Mouse (Mus musculus): ENCODE data around the gene Olfr624. TPM values are rescaled to one million over a fixed set of nuclear protein-coding genes. Genes with fewer than 3 reads are reported as not detected.
"Not testable (repeated sequence)": the region's sequence is repeated elsewhere in the genome, so short reads cannot be mapped to it uniquely, and the experiment has no call there.

The Olfr624 gene
- polyA plus RNA-seq (2016; fragmentation: Nextera tagmentation; extraction: Ambion mirVana) = 0.04 and 0.05 TPM in 2 replicates

GRCm38 (mm10) chr7:103671091-103671490, at the start of gene Olfr624:
Olfr624 (minus strand) TSS chr7:103671191.
- DNase-seq (ENCODE audit: low spot score) = no peak
- H3K36me3 ChIP-seq (replicated peaks) = no peaks in the 10 kb centered on the region
- H3K4me3 ChIP-seq = no peak within 1 kb of the TSS
- H3K27ac ChIP-seq (replicated peaks) = no peak within 1 kb of the TSS
- no peaks in the 10 kb centered on the region for H3K27me3 ChIP-seq (replicated peaks; ENCODE audit: low read depth, poor library complexity, severe bottlenecking)
- 96% methylated on average over 2 of the region's 2 CpGs for WGBS
- no peaks in the 10 kb centered on the region for H3K9me3 ChIP-seq
- H3K4me1 ChIP-seq = no peaks in the 10 kb centered on the region

- H3K27me3 ChIP-seq (replicated peaks; ENCODE audit: low read depth, poor library complexity, severe bottlenecking); H3K9me3 ChIP-seq; H3K4me3 ChIP-seq; DNase-seq (ENCODE audit: low spot score); H3K4me1 ChIP-seq; H3K36me3 ChIP-seq (replicated peaks); H3K27ac ChIP-seq (replicated peaks): not testable (repeated sequence)
- WGBS = 91% methylated on average over 1 of the region's 1 CpGs
Measured at GRCm38 (mm10) chr7:103716398-103716797, 45.4 kb upstream of the Olfr624 start.

GRCm38 (mm10) chr7:103714371-103714770, 43.4 kb upstream of the Olfr624 start, which contains the start of gene Olfr243:
Olfr243 (plus strand) TSS chr7:103714671.
- no peaks in the 10 kb centered on the region for H3K4me1 ChIP-seq
- peaks cover 2% of the 10 kb centered on the region; the same call in 1 of the 2 replicates for H3K9me3 ChIP-seq
- DNase-seq (ENCODE audit: low spot score) = no peak
- no peaks in the 10 kb centered on the region for H3K36me3 ChIP-seq (replicated peaks)
- H3K27ac ChIP-seq (replicated peaks) = no peak within 1 kb of the TSS
- no peaks in the 10 kb centered on the region for H3K27me3 ChIP-seq (replicated peaks; ENCODE audit: low read depth, poor library complexity, severe bottlenecking)
- H3K4me3 ChIP-seq = no peak within 1 kb of the TSS

GRCm38 (mm10) chr7:103712024-103712423, 41.0 kb upstream of the Olfr624 start:
- no peaks in the 10 kb centered on the region for H3K9me3 ChIP-seq
- H3K4me1 ChIP-seq = no peaks in the 10 kb centered on the region
- WGBS = 37% methylated on average over 2 of the region's 2 CpGs
- no peaks in the 10 kb centered on the region for H3K36me3 ChIP-seq (replicated peaks)
- DNase-seq (ENCODE audit: low spot score) = no peak
- no peaks in the 10 kb centered on the region for H3K27me3 ChIP-seq (replicated peaks; ENCODE audit: low read depth, poor library complexity, severe bottlenecking)
- H3K27ac ChIP-seq (replicated peaks) = no peak overlapping the region
- no peak overlapping the region for H3K4me3 ChIP-seq

- DNase-seq (ENCODE audit: low spot score) = no peak
- WGBS = 94% methylated on average over 4 of the region's 4 CpGs
- no peak overlapping the region for H3K4me3 ChIP-seq
- H3K36me3 ChIP-seq (replicated peaks) = no peaks in the 10 kb centered on the region
- H3K4me1 ChIP-seq = no peaks in the 10 kb centered on the region
- no peaks in the 10 kb centered on the region for H3K9me3 ChIP-seq
- no peak overlapping the region for H3K27ac ChIP-seq (replicated peaks)
- H3K27me3 ChIP-seq (replicated peaks; ENCODE audit: low read depth, poor library complexity, severe bottlenecking) = no peaks in the 10 kb centered on the region
Measured at GRCm38 (mm10) chr7:103699469-103699868, 28.5 kb upstream of the Olfr624 start.

GRCm38 (mm10) chr7:103682420-103682819, 11.4 kb upstream of the Olfr624 start, which contains the start of gene Olfr625-ps1:
Olfr625-ps1 (plus strand) TSS chr7:103682720.
- H3K27ac ChIP-seq (replicated peaks) = no peak within 1 kb of the TSS
- no peaks in the 10 kb centered on the region for H3K27me3 ChIP-seq (replicated peaks; ENCODE audit: low read depth, poor library complexity, severe bottlenecking)
- H3K9me3 ChIP-seq = no peaks in the 10 kb centered on the region

GRCm38 (mm10) chr7:103663598-103663997, 7.4 kb downstream of the Olfr624 start, which contains the start of gene Olfr623:
Olfr623 (minus strand) TSS chr7:103663698.
- Histone ChIP-seq H3K4me1 (no peaks in the 10 kb centered on the region), H3K4me3 (no peak within 1 kb of the TSS), H3K27me3 (replicated peaks; ENCODE audit: low read depth, poor library complexity, severe bottlenecking) (no peaks in the 10 kb centered on the region), H3K27ac (replicated peaks) (no peak within 1 kb of the TSS), H3K9me3 (no peaks in the 10 kb centered on the region), H3K36me3 (replicated peaks) (no peaks in the 10 kb centered on the region)
- DNase-seq (ENCODE audit: low spot score) = no peak

More at GRCm38 (mm10) chr7:103682420-103682819, 11.4 kb upstream of the Olfr624 start, which contains the start of gene Olfr625-ps1:
- Histone ChIP-seq H3K36me3 (replicated peaks) (no peaks in the 10 kb centered on the region), H3K4me1 (no peaks in the 10 kb centered on the region), H3K4me3 (no peak within 1 kb of the TSS)
- DNase-seq (ENCODE audit: low spot score) = no peak

- Histone ChIP-seq H3K4me3 (no peak overlapping the region), H3K27me3 (replicated peaks; ENCODE audit: low read depth, poor library complexity, severe bottlenecking) (no peaks in the 10 kb centered on the region), H3K4me1 (no peaks in the 10 kb centered on the region), H3K27ac (replicated peaks) (no peak overlapping the region), H3K9me3 (no peaks in the 10 kb centered on the region), H3K36me3 (replicated peaks) (no peaks in the 10 kb centered on the region)
- WGBS = 88% methylated on average over 4 of the region's 4 CpGs
- no peak for DNase-seq (ENCODE audit: low spot score)
Measured at GRCm38 (mm10) chr7:103644070-103644469, 26.9 kb downstream of the Olfr624 start.

GRCm38 (mm10) chr7:103642602-103643001, 28.4 kb downstream of the Olfr624 start, which contains the start of gene Olfr622:
Olfr622 (minus strand) TSS chr7:103642702.
- Histone ChIP-seq H3K27ac (replicated peaks) (no peak within 1 kb of the TSS), H3K36me3 (replicated peaks) (no peaks in the 10 kb centered on the region), H3K9me3 (no peaks in the 10 kb centered on the region), H3K27me3 (replicated peaks; ENCODE audit: low read depth, poor library complexity, severe bottlenecking) (no peaks in the 10 kb centered on the region), H3K4me1 (no peaks in the 10 kb centered on the region), H3K4me3 (no peak within 1 kb of the TSS)
- 76% methylated on average over 1 of the region's 1 CpGs for WGBS
- no peak for DNase-seq (ENCODE audit: low spot score)

- Histone ChIP-seq H3K4me1 (no peaks in the 10 kb centered on the region), H3K27me3 (replicated peaks; ENCODE audit: low read depth, poor library complexity, severe bottlenecking) (no peaks in the 10 kb centered on the region), H3K4me3 (no peak overlapping the region), H3K9me3 (no peaks in the 10 kb centered on the region), H3K27ac (replicated peaks) (no peak overlapping the region), H3K36me3 (replicated peaks) (no peaks in the 10 kb centered on the region)
- no peak for DNase-seq (ENCODE audit: low spot score)
Measured at GRCm38 (mm10) chr7:103636795-103637194, 34.2 kb downstream of the Olfr624 start.

Other genes starting within 250 kb of the Olfr624 start
- gene Olfr605, start 225.8 kb downstream of the Olfr624 start, polyA plus RNA-seq (2016; fragmentation: Nextera tagmentation; extraction: Ambion mirVana) = not detected in 2 replicates
- not detected in 2 replicates for gene Olfr606, start 222.1 kb downstream of the Olfr624 start, polyA plus RNA-seq (2016; fragmentation: Nextera tagmentation; extraction: Ambion mirVana)
- not detected in 2 replicates for gene Olfr607, start 207.0 kb downstream of the Olfr624 start, polyA plus RNA-seq (2016; fragmentation: Nextera tagmentation; extraction: Ambion mirVana)
- gene Olfr608, start 201.3 kb downstream of the Olfr624 start, polyA plus RNA-seq (2016; fragmentation: Nextera tagmentation; extraction: Ambion mirVana) = not detected in 2 replicates
- gene Olfr609, start 173.1 kb downstream of the Olfr624 start, polyA plus RNA-seq (2016; fragmentation: Nextera tagmentation; extraction: Ambion mirVana) = not detected in 2 replicates
- gene Olfr610, start 159.1 kb downstream of the Olfr624 start, polyA plus RNA-seq (2016; fragmentation: Nextera tagmentation; extraction: Ambion mirVana) = not detected in 2 replicates
- gene Olfr611, start 150.3 kb downstream of the Olfr624 start, polyA plus RNA-seq (2016; fragmentation: Nextera tagmentation; extraction: Ambion mirVana) = not detected in 2 replicates
- gene Olfr612, start 128.5 kb downstream of the Olfr624 start, polyA plus RNA-seq (2016; fragmentation: Nextera tagmentation; extraction: Ambion mirVana) = not detected in 2 replicates
- gene Olfr613, start 123.1 kb downstream of the Olfr624 start, polyA plus RNA-seq (2016; fragmentation: Nextera tagmentation; extraction: Ambion mirVana) = not detected in 2 replicates
- gene Olfr615, start 115.1 kb downstream of the Olfr624 start, polyA plus RNA-seq (2016; fragmentation: Nextera tagmentation; extraction: Ambion mirVana) = not detected in 2 replicates
- not detected in 2 replicates for gene Olfr616, start 102.0 kb downstream of the Olfr624 start, polyA plus RNA-seq (2016; fragmentation: Nextera tagmentation; extraction: Ambion mirVana)
- not detected in 2 replicates for gene Olfr617, start 98.1 kb downstream of the Olfr624 start, polyA plus RNA-seq (2016; fragmentation: Nextera tagmentation; extraction: Ambion mirVana)
- gene Olfr618, start 81.1 kb downstream of the Olfr624 start, polyA plus RNA-seq (2016; fragmentation: Nextera tagmentation; extraction: Ambion mirVana) = not detected in 2 replicates
- gene Olfr619, start 70.6 kb downstream of the Olfr624 start, polyA plus RNA-seq (2016; fragmentation: Nextera tagmentation; extraction: Ambion mirVana) = not detected in 2 replicates
- gene Olfr620, start 58.7 kb downstream of the Olfr624 start, polyA plus RNA-seq (2016; fragmentation: Nextera tagmentation; extraction: Ambion mirVana) = not detected in 2 replicates
- not detected in 2 replicates for gene Olfr622, start 28.5 kb downstream of the Olfr624 start, polyA plus RNA-seq (2016; fragmentation: Nextera tagmentation; extraction: Ambion mirVana)
- gene Olfr623, start 7.5 kb downstream of the Olfr624 start, polyA plus RNA-seq (2016; fragmentation: Nextera tagmentation; extraction: Ambion mirVana) = not detected in 2 replicates
- not detected in 2 replicates for gene Olfr625-ps1, start 11.5 kb upstream of the Olfr624 start, polyA plus RNA-seq (2016; fragmentation: Nextera tagmentation; extraction: Ambion mirVana)
- not detected in 2 replicates for gene Olfr243, start 43.5 kb upstream of the Olfr624 start, polyA plus RNA-seq (2016; fragmentation: Nextera tagmentation; extraction: Ambion mirVana)
- gene Olfr628, start 59.2 kb upstream of the Olfr624 start, polyA plus RNA-seq (2016; fragmentation: Nextera tagmentation; extraction: Ambion mirVana) = not detected in 2 replicates
- not detected in 2 replicates for gene Olfr629, start 73.8 kb upstream of the Olfr624 start, polyA plus RNA-seq (2016; fragmentation: Nextera tagmentation; extraction: Ambion mirVana)
- gene Olfr630, start 86.1 kb upstream of the Olfr624 start, polyA plus RNA-seq (2016; fragmentation: Nextera tagmentation; extraction: Ambion mirVana) = not detected in 2 replicates
- gene Olfr69, start 100.4 kb upstream of the Olfr624 start, polyA plus RNA-seq (2016; fragmentation: Nextera tagmentation; extraction: Ambion mirVana) = not detected in 2 replicates
- not detected in 2 replicates for gene Olfr68, start 108.5 kb upstream of the Olfr624 start, polyA plus RNA-seq (2016; fragmentation: Nextera tagmentation; extraction: Ambion mirVana)
- not detected in 2 replicates for gene Olfr67, start 120.6 kb upstream of the Olfr624 start, polyA plus RNA-seq (2016; fragmentation: Nextera tagmentation; extraction: Ambion mirVana)
- 142 and 287 TPM in 2 replicates for gene Hbb-bt, start 142.8 kb upstream of the Olfr624 start, polyA plus RNA-seq (2016; fragmentation: Nextera tagmentation; extraction: Ambion mirVana)
- 53.2 and 94.1 TPM in 2 replicates for gene Hbb-bs, start 156.9 kb upstream of the Olfr624 start, polyA plus RNA-seq (2016; fragmentation: Nextera tagmentation; extraction: Ambion mirVana)
- 0.29 TPM in 1 of 2 replicates, not detected in the other for gene Hbb-bh2, start 169.3 kb upstream of the Olfr624 start, polyA plus RNA-seq (2016; fragmentation: Nextera tagmentation; extraction: Ambion mirVana)
- 2,995 and 3,161 TPM in 2 replicates for gene Hbb-bh1, start 172.0 kb upstream of the Olfr624 start, polyA plus RNA-seq (2016; fragmentation: Nextera tagmentation; extraction: Ambion mirVana)
- gene Hbb-y, start 182.0 kb upstream of the Olfr624 start, polyA plus RNA-seq (2016; fragmentation: Nextera tagmentation; extraction: Ambion mirVana) = 6,247 and 7,270 TPM in 2 replicates
- gene Olfr66, start 215.1 kb upstream of the Olfr624 start, polyA plus RNA-seq (2016; fragmentation: Nextera tagmentation; extraction: Ambion mirVana) = not detected in 2 replicates
- gene Olfr64, start 223.3 kb upstream of the Olfr624 start, polyA plus RNA-seq (2016; fragmentation: Nextera tagmentation; extraction: Ambion mirVana) = not detected in 2 replicates
- not detected in 2 replicates for gene Olfr65, start 232.3 kb upstream of the Olfr624 start, polyA plus RNA-seq (2016; fragmentation: Nextera tagmentation; extraction: Ambion mirVana)